Mouse (Mus musculus): ENCODE measurements around the gene Tubg2. TPM values are rescaled to one million over a fixed set of nuclear protein-coding genes. Genes with fewer than 3 reads are reported as not detected.

Gene Tubg2
- polyA plus RNA-seq, 1 experiment from 2014 or later: 2.3 TPM

- peaks cover 13% of the 10 kb centered on the region for H3K36me3 ChIP-seq (replicated peaks)
- under 1% methylated on average over 31 of the region's 31 CpGs for WGBS
- peak; percentile 78 for DNase-seq (ENCODE audit: extremely low spot score, low spot score)
- H3K9me3 ChIP-seq: no peaks in the 10 kb centered on the region
- H3K27ac ChIP-seq: peak overlapping the region; percentile 79
- peak overlapping the region; percentile 71 for H3K4me3 ChIP-seq
- peaks cover 87% of the 10 kb centered on the region for H3K4me1 ChIP-seq
- H3K27me3 ChIP-seq (ENCODE audit: poor library complexity, severe bottlenecking): peaks cover 96% of the 10 kb centered on the region
Measured at GRCm38 (mm10) chr11:101171721-101172433, 16.2 kb downstream of the Tubg2 start.

DNA sequence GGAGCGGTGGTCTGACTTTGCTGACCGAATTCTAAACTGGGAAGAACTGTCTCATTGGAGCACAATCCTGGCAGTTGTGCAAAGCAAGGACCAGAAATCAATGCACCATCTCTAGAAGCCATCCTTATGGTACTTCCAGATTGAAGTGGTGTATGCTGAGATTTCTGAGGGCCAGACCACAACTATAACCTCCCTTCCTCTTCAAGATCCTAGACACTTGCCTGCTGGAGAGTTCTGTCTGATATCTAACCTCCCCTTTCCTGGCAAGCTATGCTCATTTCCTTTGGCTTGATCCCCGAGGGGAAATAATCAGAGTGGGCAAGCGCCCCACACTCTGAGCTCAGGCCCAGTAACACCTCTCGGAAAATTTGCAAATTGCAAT lies 16.7 kb downstream of the Tubg2 start:
- H3K36me3 ChIP-seq (replicated peaks): peaks cover 7% of the 10 kb centered on the region
- WGBS: 14% methylated on average over 5 of the region's 5 CpGs
- H3K4me1 ChIP-seq: peaks cover 92% of the 10 kb centered on the region
- peak overlapping the region; percentile 71 for H3K4me3 ChIP-seq
- no peak for DNase-seq (ENCODE audit: extremely low spot score, low spot score)
- H3K27me3 ChIP-seq (ENCODE audit: poor library complexity, severe bottlenecking): peaks cover 96% of the 10 kb centered on the region
- H3K9me3 ChIP-seq: no peaks in the 10 kb centered on the region
- peak overlapping the region; percentile 79 for H3K27ac ChIP-seq

GRCm38 (mm10) chr11:101173112-101173511 lies 17.4 kb downstream of the Tubg2 start:
- Histone ChIP-seq H3K4me1 (peaks cover 94% of the 10 kb centered on the region), H3K9me3 (no peaks in the 10 kb centered on the region), H3K27ac (no peak overlapping the region), H3K36me3 (replicated peaks) (peaks cover under 1% of the 10 kb centered on the region; the same call in 1 of the 2 replicates), H3K4me3 (0 out of 2 replicates have a peak overlapping the region, but pooled peaks have one; percentile 13), H3K27me3 (ENCODE audit: poor library complexity, severe bottlenecking) (peaks cover 96% of the 10 kb centered on the region)
- DNase-seq (ENCODE audit: extremely low spot score, low spot score): no peak
- 4% methylated on average over 11 of the region's 11 CpGs for WGBS

- peak; percentile 86 for DNase-seq (ENCODE audit: extremely low spot score, low spot score)
- Histone ChIP-seq H3K4me3 (peak overlapping the region; percentile 43), H3K27me3 (ENCODE audit: poor library complexity, severe bottlenecking) (peaks cover 96% of the 10 kb centered on the region), H3K9me3 (no peaks in the 10 kb centered on the region), H3K4me1 (peaks cover 96% of the 10 kb centered on the region), H3K27ac (peak overlapping the region; percentile 75), H3K36me3 (replicated peaks) (no peaks in the 10 kb centered on the region)
- 1% methylated on average over 61 of the region's 61 CpGs for WGBS
Measured at GRCm38 (mm10) chr11:101173631-101174388, 18.1 kb downstream of the Tubg2 start.

- no peaks in the 10 kb centered on the region for H3K36me3 ChIP-seq (replicated peaks)
- no peaks in the 10 kb centered on the region for H3K9me3 ChIP-seq
- H3K4me1 ChIP-seq: peaks cover 90% of the 10 kb centered on the region
- peak overlapping the region; percentile 43 for H3K4me3 ChIP-seq
- H3K27me3 ChIP-seq (ENCODE audit: poor library complexity, severe bottlenecking): peaks cover 96% of the 10 kb centered on the region
- 23% methylated on average over 9 of the region's 9 CpGs for whole genome bisulfite sequencing
- no peak for DNase-seq (ENCODE audit: extremely low spot score, low spot score)
- peak overlapping the region; percentile 75 for H3K27ac ChIP-seq
Measured at GRCm38 (mm10) chr11:101174389-101174745, 18.7 kb downstream of the Tubg2 start.

DNA sequence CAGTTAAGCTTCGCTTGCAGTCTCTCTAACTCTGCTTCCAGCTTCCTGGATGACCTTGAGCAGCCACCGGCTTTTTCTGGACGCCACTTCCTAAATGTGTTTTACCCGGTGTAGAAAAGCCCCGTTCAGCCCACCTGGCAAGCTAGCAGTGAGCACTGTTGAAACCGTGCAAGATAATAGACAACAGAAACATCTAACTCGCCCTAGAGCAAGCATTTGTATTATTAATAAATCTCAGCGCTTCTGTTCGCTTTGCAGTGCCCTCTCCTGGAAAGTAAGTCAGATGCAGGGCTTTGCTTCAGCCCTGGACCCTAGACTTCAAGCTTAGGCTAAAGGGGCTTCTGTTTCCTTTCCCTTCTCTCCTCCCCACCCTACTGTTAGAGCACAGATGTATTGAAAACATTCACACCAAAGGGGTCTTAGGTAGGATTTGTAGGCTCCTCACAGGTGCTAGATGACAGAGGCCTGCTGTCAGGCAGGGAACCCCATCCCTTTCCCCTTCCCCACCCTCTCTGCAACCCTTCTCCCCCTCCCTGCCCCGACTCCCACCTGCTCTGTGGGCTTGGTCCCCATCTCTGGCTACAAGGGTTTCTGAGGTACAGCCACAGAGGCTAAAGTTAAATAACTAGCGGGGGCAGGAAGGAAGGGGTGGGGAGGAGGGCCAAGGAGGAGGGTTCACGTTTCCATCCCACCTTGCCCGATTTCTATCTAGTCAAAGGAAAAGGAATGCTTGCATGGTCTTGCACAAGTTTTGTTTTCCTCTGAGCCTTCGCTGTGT lies 19.3 kb downstream of the Tubg2 start, which contains the start of gene Ccr10:
Ccr10 (minus strand) TSS at position 593 of the 778 bp plus-strand sequence.
- no peak for DNase-seq (ENCODE audit: extremely low spot score, low spot score)
- Histone ChIP-seq H3K27me3 (ENCODE audit: poor library complexity, severe bottlenecking) (peaks cover 95% of the 10 kb centered on the region), H3K4me3 (peak within 1 kb of the TSS; percentile 48), H3K36me3 (replicated peaks) (no peaks in the 10 kb centered on the region), H3K27ac (peak within 1 kb of the TSS; percentile 75), H3K9me3 (no peaks in the 10 kb centered on the region), H3K4me1 (peaks cover 83% of the 10 kb centered on the region)
- WGBS: 21% methylated on average over 14 of the region's 14 CpGs

GRCm38 (mm10) chr11:101175636-101176116 lies 20.0 kb downstream of the Tubg2 start:
- no peak for DNase-seq (ENCODE audit: extremely low spot score, low spot score)
- H3K36me3 ChIP-seq (replicated peaks): no peaks in the 10 kb centered on the region
- H3K9me3 ChIP-seq: no peaks in the 10 kb centered on the region
- H3K4me1 ChIP-seq: peaks cover 81% of the 10 kb centered on the region
- H3K27me3 ChIP-seq (ENCODE audit: poor library complexity, severe bottlenecking): peaks cover 95% of the 10 kb centered on the region
- H3K4me3 ChIP-seq: peak overlapping the region; percentile 48
- H3K27ac ChIP-seq: no peak overlapping the region
- 10% methylated on average over 11 of the region's 11 CpGs for WGBS

GRCm38 (mm10) chr11:101176117-101176691 lies 20.5 kb downstream of the Tubg2 start:
- WGBS: 1% methylated on average over 25 of the region's 25 CpGs
- no peak overlapping the region for H3K27ac ChIP-seq
- no peaks in the 10 kb centered on the region for H3K36me3 ChIP-seq (replicated peaks)
- no peak for DNase-seq (ENCODE audit: extremely low spot score, low spot score)
- H3K9me3 ChIP-seq: no peaks in the 10 kb centered on the region
- H3K27me3 ChIP-seq (ENCODE audit: poor library complexity, severe bottlenecking): peaks cover 92% of the 10 kb centered on the region
- peak overlapping the region; percentile 48 for H3K4me3 ChIP-seq
- H3K4me1 ChIP-seq: peaks cover 78% of the 10 kb centered on the region

GRCm38 (mm10) chr11:101176933-101177773 lies 21.4 kb downstream of the Tubg2 start:
- H3K4me3 ChIP-seq: peak overlapping the region; percentile 48

DNA sequence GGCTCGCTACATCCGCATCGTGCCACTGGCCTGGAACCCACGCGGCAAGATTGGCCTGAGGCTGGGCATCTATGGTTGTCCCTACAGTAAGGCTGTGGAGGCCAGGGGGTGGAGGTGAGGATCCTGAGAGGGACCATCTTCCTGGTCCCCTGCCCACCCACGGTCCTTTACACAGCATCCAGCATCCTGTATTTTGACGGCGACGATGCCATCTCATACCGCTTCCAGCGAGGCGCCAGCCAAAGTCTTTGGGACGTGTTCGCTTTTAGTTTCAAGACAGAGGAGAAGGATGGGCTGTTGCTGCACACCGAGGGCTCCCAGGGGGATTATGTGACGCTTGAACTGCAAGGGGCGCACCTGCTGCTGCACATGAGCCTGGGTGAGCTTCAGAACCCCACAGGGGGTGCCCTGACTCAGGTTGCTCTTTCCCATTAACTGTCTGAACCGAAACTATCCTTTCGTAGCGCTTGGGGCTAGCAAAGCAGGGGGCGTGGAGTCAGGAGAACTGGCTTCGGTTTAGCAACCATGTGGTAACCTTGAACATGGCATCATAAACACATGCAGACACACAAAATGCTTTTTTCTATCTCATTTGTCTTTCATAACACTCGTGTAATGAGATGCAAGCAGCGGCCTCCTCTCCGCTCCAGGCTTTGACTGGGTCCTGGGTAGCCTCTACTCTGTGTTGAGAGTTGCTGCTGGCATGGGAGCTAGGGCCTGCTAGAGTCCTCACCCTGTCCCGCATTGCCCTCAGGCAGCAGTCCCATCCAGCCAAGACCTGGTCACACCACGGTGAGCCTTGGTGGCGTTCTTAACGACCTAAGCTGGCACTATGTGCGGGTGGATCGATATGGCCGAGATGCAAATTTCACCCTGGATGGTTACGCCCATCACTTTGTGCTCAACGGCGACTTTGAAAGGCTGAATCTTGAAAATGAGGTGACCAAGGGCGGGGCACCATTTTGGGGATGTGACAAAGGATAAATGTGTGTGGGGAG lies 22.7 kb downstream of the Tubg2 start:
- no peaks in the 10 kb centered on the region for H3K9me3 ChIP-seq
- peaks cover 58% of the 10 kb centered on the region for H3K4me1 ChIP-seq
- no peak overlapping the region for H3K27ac ChIP-seq
- WGBS: 49% methylated on average over 36 of the region's 36 CpGs
- H3K36me3 ChIP-seq (replicated peaks): no peaks in the 10 kb centered on the region
- peaks cover 96% of the 10 kb centered on the region for H3K27me3 ChIP-seq (ENCODE audit: poor library complexity, severe bottlenecking)
- peak overlapping the region; percentile 28 for H3K4me3 ChIP-seq
- DNase-seq (ENCODE audit: extremely low spot score, low spot score): no peak

More at GRCm38 (mm10) chr11:101176933-101177773, 21.4 kb downstream of the Tubg2 start:
- no peak for DNase-seq (ENCODE audit: extremely low spot score, low spot score)
- Histone ChIP-seq H3K27me3 (ENCODE audit: poor library complexity, severe bottlenecking) (peaks cover 96% of the 10 kb centered on the region), H3K36me3 (replicated peaks) (no peaks in the 10 kb centered on the region), H3K9me3 (no peaks in the 10 kb centered on the region), H3K27ac (no peak overlapping the region), H3K4me1 (peaks cover 68% of the 10 kb centered on the region)
- WGBS: 22% methylated on average over 22 of the region's 22 CpGs

- H3K27ac ChIP-seq: no peak overlapping the region
- H3K36me3 ChIP-seq (replicated peaks): no peaks in the 10 kb centered on the region
- no peak overlapping the region for H3K4me3 ChIP-seq
- DNase-seq (ENCODE audit: extremely low spot score, low spot score): no peak
- H3K4me1 ChIP-seq: peaks cover 53% of the 10 kb centered on the region
- peaks cover 89% of the 10 kb centered on the region for H3K27me3 ChIP-seq (ENCODE audit: poor library complexity, severe bottlenecking)
- 81% methylated on average over 15 of the region's 15 CpGs for WGBS
- no peaks in the 10 kb centered on the region for H3K9me3 ChIP-seq
Measured at GRCm38 (mm10) chr11:101179306-101179705, 23.6 kb downstream of the Tubg2 start.

Measured in forebrain, embryonic 10.5 days (tissue).